In genomic region chr13:9481722-9482121, GRCm38 (mm10) we compare ENCODE assay signal across 24 mouse cellular contexts.
DNase-seq lines count a peak whose midpoint lies in the region; ATAC-seq and TF ChIP-seq lines count a peak whose summit lies in the region.
"Had no signal": no experiment of that assay in that cellular context is flagged by ENCODE, and none has a peak within 500 bp of the region (broad histone marks: within the 10 kb centered on the region; RNA-seq: fewer than 3 reads in every experiment).

No protein-coding gene starts in this region.

- no peaks in the 10 kb centered on the region for H3K9me3 ChIP-seq in liver, postnatal 0 days (ENCODE audit: low read length)
- H3K9me3 ChIP-seq in intestine, postnatal 0 days (ENCODE audit: control insufficient read depth), result no peaks in the 10 kb centered on the region
- no peaks in the 10 kb centered on the region for H3K9me3 ChIP-seq in forebrain, embryonic 15.5 days
- H3K9me3 ChIP-seq: embryonic facial prominence, embryonic 10.5 days; embryonic facial prominence, embryonic 12.5 days; forebrain, embryonic 13.5 days; G1E had no signal

- TF ChIP-seq EP300 in liver, postnatal 0 days (IDR thresholded peaks at IDR 0.05; ENCODE audit: low read depth), result no peak

- ATAC-seq in liver, postnatal 0 days, result no peak
- ATAC-seq in intestine, postnatal 0 days, result peak; percentile 51; the same call in 1 of the 2 replicates
- no peak for ATAC-seq in forebrain, embryonic 15.5 days (replicated peaks)
- ATAC-seq: activated CD4-positive, CD25-positive, alpha-beta regulatory T cell, adult 4 months; CD4-positive, CD25-positive, alpha-beta regulatory T cell, adult 4 months; forebrain, embryonic 13.5 days; Patski had no signal

- no peak overlapping the region for H3K4me3 ChIP-seq in kidney, adult 2 months (ENCODE audit: insufficient read depth, low read depth, low read length)
- H3K4me3 ChIP-seq in liver, adult 2 months (ENCODE audit: insufficient read depth, low read depth, low read length), result no peak overlapping the region
- H3K4me3 ChIP-seq in liver, postnatal 0 days (ENCODE audit: low read depth, low read length), result no peak overlapping the region
- no peak overlapping the region for H3K4me3 ChIP-seq in intestine, postnatal 0 days (ENCODE audit: low read depth, low read length)
- H3K4me3 ChIP-seq in forebrain, embryonic 15.5 days, result no peak overlapping the region
- H3K4me3 ChIP-seq: embryonic facial prominence, embryonic 10.5 days; embryonic facial prominence, embryonic 12.5 days; forebrain, embryonic 13.5 days had no signal

- no peaks in the 10 kb centered on the region for H3K27me3 ChIP-seq in kidney, adult 2 months (replicated peaks; ENCODE audit: control insufficient read depth, insufficient read depth, low read length)
- no peaks in the 10 kb centered on the region for H3K27me3 ChIP-seq in liver, adult 2 months (ENCODE audit: control insufficient read depth, insufficient read depth, low read length)
- H3K27me3 ChIP-seq in liver, postnatal 0 days (ENCODE audit: insufficient read depth, low read length), result no peaks in the 10 kb centered on the region
- H3K27me3 ChIP-seq in intestine, postnatal 0 days (replicated peaks; ENCODE audit: control insufficient read depth, insufficient read depth, low read length), result no peaks in the 10 kb centered on the region
- H3K27me3 ChIP-seq in forebrain, embryonic 15.5 days, result no peaks in the 10 kb centered on the region
- H3K27me3 ChIP-seq: CH12.LX; embryonic facial prominence, embryonic 12.5 days; forebrain, embryonic 13.5 days; Patski had no signal

- H3K4me2 ChIP-seq in liver, postnatal 0 days (ENCODE audit: low read depth, low read length), result no peak overlapping the region
- no peak overlapping the region; the same call in 1 of the 2 replicates for H3K4me2 ChIP-seq in intestine, postnatal 0 days (replicated peaks; ENCODE audit: low read depth)
- no peak overlapping the region for H3K4me2 ChIP-seq in forebrain, embryonic 15.5 days (replicated peaks)
- H3K4me2 ChIP-seq: embryonic facial prominence, embryonic 12.5 days; forebrain, embryonic 13.5 days had no signal

- peaks cover 3% of the 10 kb centered on the region; the same call in 1 of the 2 replicates for H3K79me2 ChIP-seq in liver, adult 2 months (ENCODE audit: control insufficient read depth, insufficient read depth, low read length)

- 44% methylated on average over 1 of the region's 1 CpGs for WGBS in kidney, adult 2 months
- WGBS in liver, adult 2 months, result 22% methylated on average over 1 of the region's 1 CpGs
- WGBS in liver, postnatal 0 days (ENCODE audit: insufficient replicate concordance), result 65% methylated on average over 1 of the region's 1 CpGs
- 24% methylated on average over 1 of the region's 1 CpGs for WGBS in intestine, postnatal 0 days
- 82% methylated on average over 1 of the region's 1 CpGs for WGBS in forebrain, embryonic 15.5 days

- no peak for TF ChIP-seq CTCF in kidney, adult 2 months (conservative IDR thresholded peaks at IDR 0.05; ENCODE audit: insufficient read depth, insufficient read length, low read depth, low read length)
- no peak for TF ChIP-seq CTCF in liver, adult 2 months (IDR thresholded peaks at IDR 0.05; ENCODE audit: low read depth, low read length)
- no peak for TF ChIP-seq CTCF in liver, postnatal 0 days (IDR thresholded peaks at IDR 0.05; ENCODE audit: low read depth)
- TF ChIP-seq CTCF in intestine, postnatal 0 days (IDR thresholded peaks at IDR 0.05; ENCODE audit: low read depth), result no peak

- no peak overlapping the region for H3K9ac ChIP-seq in liver, adult 2 months (ENCODE audit: low read depth, low read length)
- no peak overlapping the region for H3K9ac ChIP-seq in liver, postnatal 0 days (replicated peaks)
- H3K9ac ChIP-seq in intestine, postnatal 0 days (ENCODE audit: low read depth, low read length), result no peak overlapping the region
- no peak overlapping the region for H3K9ac ChIP-seq in forebrain, embryonic 15.5 days (replicated peaks)
- H3K9ac ChIP-seq: embryonic facial prominence, embryonic 12.5 days; forebrain, embryonic 13.5 days had no signal

- no peak overlapping the region for H3K27ac ChIP-seq in kidney, adult 2 months (ENCODE audit: insufficient read depth, low read depth, low read length)
- H3K27ac ChIP-seq in liver, adult 2 months (replicated peaks; ENCODE audit: insufficient read depth, low read depth, low read length), result no peak overlapping the region; the same call in 1 of the 2 replicates
- no peak overlapping the region for H3K27ac ChIP-seq in liver, postnatal 0 days (ENCODE audit: low read depth)
- H3K27ac ChIP-seq in intestine, postnatal 0 days (ENCODE audit: low read depth, low read length), result 0 out of 2 replicates have a peak overlapping the region, but pooled peaks have one; percentile 9
- H3K27ac ChIP-seq in forebrain, embryonic 15.5 days (replicated peaks), result no peak overlapping the region
- H3K27ac ChIP-seq: embryonic facial prominence, embryonic 10.5 days; embryonic facial prominence, embryonic 12.5 days; forebrain, embryonic 13.5 days had no signal

- peak; percentile 34 for DNase-seq in kidney, adult 2 months
- DNase-seq in kidney, postnatal 10 days, result no peak
- DNase-seq in liver, adult 2 months (ENCODE audit: extremely low read depth, low read depth, low spot score), result peak; percentile 92
- no peak for DNase-seq in liver, postnatal 0 days
- DNase-seq in spleen, adult 12 weeks (ENCODE audit: low spot score), result no peak
- DNase-seq: adrenal gland, adult 8-10 months; adrenal gland, postnatal 14 days; adrenal gland, postnatal 36 days; B cell, adult 2 months; cerebellum, adult 11-12 months; cerebellum, adult 2 months; cerebellum, adult 9-10 months; cerebellum, postnatal 10 days; cerebellum, postnatal 25 days had no signal

- no peak for TF ChIP-seq POLR2A in kidney, adult 2 months (IDR thresholded peaks at IDR 0.05; ENCODE audit: low read depth, low read length)
- no peak for TF ChIP-seq POLR2A in liver, adult 2 months (IDR thresholded peaks at IDR 0.05; ENCODE audit: extremely low read depth, insufficient read depth, low read length)

- no peaks in the 10 kb centered on the region for H3K36me3 ChIP-seq in kidney, adult 2 months (ENCODE audit: control insufficient read depth, insufficient read depth, low read length)
- no peaks in the 10 kb centered on the region for H3K36me3 ChIP-seq in liver, adult 2 months (ENCODE audit: control insufficient read depth, insufficient read depth, low read length)
- H3K36me3 ChIP-seq in liver, postnatal 0 days (replicated peaks; ENCODE audit: insufficient read depth, low read length), result no peaks in the 10 kb centered on the region
- H3K36me3 ChIP-seq in intestine, postnatal 0 days (ENCODE audit: control insufficient read depth, insufficient read depth), result no peaks in the 10 kb centered on the region
- no peaks in the 10 kb centered on the region for H3K36me3 ChIP-seq in forebrain, embryonic 15.5 days
- H3K36me3 ChIP-seq: embryonic facial prominence, embryonic 10.5 days; embryonic facial prominence, embryonic 12.5 days; G1E had no signal

- no peaks in the 10 kb centered on the region for H3K4me1 ChIP-seq in kidney, adult 2 months (ENCODE audit: control insufficient read depth, insufficient read depth, low read length)
- peaks cover 6% of the 10 kb centered on the region; the same call in 1 of the 2 replicates for H3K4me1 ChIP-seq in liver, adult 2 months (ENCODE audit: control insufficient read depth, insufficient read depth, low read length)
- H3K4me1 ChIP-seq in liver, postnatal 0 days (ENCODE audit: insufficient read depth), result no peaks in the 10 kb centered on the region
- H3K4me1 ChIP-seq in intestine, postnatal 0 days (replicated peaks; ENCODE audit: control insufficient read depth, insufficient read depth, low read length), result no peaks in the 10 kb centered on the region; the same call in 1 of the 2 replicates
- H3K4me1 ChIP-seq in forebrain, embryonic 15.5 days, result no peaks in the 10 kb centered on the region
- H3K4me1 ChIP-seq: embryonic facial prominence, embryonic 10.5 days; embryonic facial prominence, embryonic 12.5 days; forebrain, embryonic 13.5 days had no signal

Comparison
In these comparisons a context has a peak if more than half of its experiments do, and no peak if none do; other contexts are left out.
1. DNase-seq: peak in kidney, adult 2 months (single experiment) and liver, adult 2 months (single experiment); none in kidney, postnatal 10 days (single experiment), liver, postnatal 0 days (single experiment) and spleen, adult 12 weeks (single experiment).